ENCODE assay signal across 14 mouse cellular contexts in the genomic region with DNA sequence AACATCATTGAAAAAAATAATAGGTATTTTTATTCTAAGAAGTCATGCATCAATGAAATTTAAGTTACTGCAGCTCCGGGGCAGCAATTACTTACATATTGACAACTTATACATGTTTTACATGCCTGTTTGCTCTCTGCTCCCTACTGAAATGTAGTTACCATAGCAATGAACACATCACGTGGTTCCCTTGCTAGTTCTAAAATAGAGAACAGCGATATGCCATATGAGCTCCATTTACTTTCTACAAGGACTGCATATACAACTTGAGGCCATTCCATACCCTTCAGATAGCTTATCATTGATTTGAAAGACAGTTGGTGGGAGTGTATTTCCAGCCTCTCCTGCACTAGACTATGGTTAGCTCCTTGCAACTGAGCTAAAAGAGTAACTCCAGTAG.
"Had no signal": no experiment of that assay in that cellular context is flagged by ENCODE, and none has a peak within 500 bp of the region (broad histone marks: within the 10 kb centered on the region; RNA-seq: fewer than 3 reads in every experiment).

No protein-coding gene starts in this region.

- H3K4me1 ChIP-seq: liver, embryonic 13.5 days; lung, embryonic 15.5 days; megakaryocyte, embryonic 14.5 days; neural tube, embryonic 12.5 days had no signal

- H3K9me3 ChIP-seq: limb, embryonic 12.5 days; liver, embryonic 13.5 days; lung, embryonic 15.5 days; megakaryocyte, embryonic 14.5 days; neural tube, embryonic 12.5 days had no signal

- H3K36me3 ChIP-seq: limb, embryonic 12.5 days; lung, embryonic 15.5 days; neural tube, embryonic 12.5 days had no signal

- H3K27ac ChIP-seq: kidney, postnatal 0 days; limb, embryonic 12.5 days; liver, embryonic 13.5 days; lung, embryonic 15.5 days; macrophage; neural tube, embryonic 12.5 days had no signal

- H3K9ac ChIP-seq: limb, embryonic 12.5 days; liver, embryonic 13.5 days; liver, postnatal 0 days; lung, embryonic 15.5 days; neural tube, embryonic 12.5 days had no signal

- DNase-seq: kidney, adult 9 months; kidney, postnatal 36 days; liver; liver, embryonic 13.5 days; liver, postnatal 0 days; lung, postnatal 14 days; thymus, adult 2 months; thymus, postnatal 36 days had no signal

- ATAC-seq: liver, postnatal 0 days had no signal

- H3K4me3 ChIP-seq: limb, embryonic 12.5 days; liver, embryonic 13.5 days; lung, embryonic 15.5 days; megakaryocyte, embryonic 14.5 days; neural tube, embryonic 12.5 days had no signal

- H3K27me3 ChIP-seq: limb, embryonic 12.5 days; liver, embryonic 13.5 days; lung, embryonic 15.5 days; megakaryocyte, embryonic 14.5 days; neural tube, embryonic 12.5 days had no signal

- H3K4me2 ChIP-seq: limb, embryonic 12.5 days; liver, embryonic 13.5 days; lung, embryonic 15.5 days; neural tube, embryonic 12.5 days had no signal
